Mouse (Mus musculus) testis, adult 2 months (tissue): ENCODE measurements around the gene Kazn. TPM values are rescaled to one million over a fixed set of nuclear protein-coding genes. Genes with fewer than 3 reads are reported as not detected.

ENCODE experiments used
- H3K27ac ChIP-seq: fragments of 200-500 bp; 2 replicates; pipeline ENCODE4 v1.5.1; 2012; ENCODE audit warnings: low read depth, low read length; ENCODE audit not compliant: control insufficient read depth, insufficient read depth
- H3K27me3 ChIP-seq: fragments of 200-500 bp; 2 replicates; pipeline ENCODE4 v1.6.1; 2012; ENCODE audit warnings: mild to moderate bottlenecking, low read length, moderate library complexity; ENCODE audit not compliant: control insufficient read depth, insufficient read depth
- H3K36me3 ChIP-seq: fragments of 200-500 bp; 2 replicates; pipeline ENCODE4 v1.6.1; 2012; ENCODE audit warnings: mild to moderate bottlenecking, low read length; ENCODE audit not compliant: control insufficient read depth, insufficient read depth
- H3K4me1 ChIP-seq: fragments of 200-500 bp; 2 replicates; pipeline ENCODE4 v1.6.1; 2012; ENCODE audit warnings: low read length; ENCODE audit not compliant: control insufficient read depth, insufficient read depth
- H3K4me3 ChIP-seq: fragments of 200-500 bp; 2 replicates; pipeline ENCODE4 v1.5.1; 2012; ENCODE audit warnings: low read depth, mild to moderate bottlenecking, low read length, moderate library complexity, mixed read lengths; ENCODE audit not compliant: control insufficient read depth
- CTCF ChIP-seq: fragments of 200-500 bp; IDR thresholded peaks from 2 replicates; pipeline ENCODE4 v1.5.1; 2012; ENCODE audit warnings: low read depth, mild to moderate bottlenecking, inconsistent platforms, low read length, moderate library complexity; ENCODE audit not compliant: control insufficient read depth, insufficient read depth, insufficient replicate concordance
- POLR2A ChIP-seq: fragments of 200-500 bp; IDR thresholded peaks from 2 replicates; pipeline ENCODE4 v1.6.1; 2012; ENCODE audit warnings: low read depth, mild to moderate bottlenecking, inconsistent platforms, low read length, moderate library complexity; ENCODE audit not compliant: control insufficient read depth
- polyA plus RNA-seq: library from polyadenylated mRNA; depleted of rRNA; stranded (reverse); fragments of >200 nt; gene quantifications from 2 replicates; pipeline ENCODE4 v1.2.3, GENCODE M21; 2012; rRNA removed

Gene Kazn
- polyA plus RNA-seq, 1 experiment: 9.6 TPM

- Histone ChIP-seq H3K36me3 (no peaks in the 10 kb centered on the region), H3K4me1 (peaks cover 10% of the 10 kb centered on the region), H3K27ac (no peak overlapping the region)
These were observed 184.6 kb downstream of the Kazn start for GRCm38 (mm10) chr4:142054580-142054979.

GRCm38 (mm10) chr4:142053661-142054448 lies 185.3 kb downstream of the Kazn start:
- Histone ChIP-seq H3K36me3 (no peaks in the 10 kb centered on the region), H3K4me1 (peaks cover 10% of the 10 kb centered on the region), H3K4me3 (no peak overlapping the region), H3K27me3 (no peaks in the 10 kb centered on the region), H3K27ac (no peak overlapping the region)
- TF ChIP-seq POLR2A (no peak), CTCF (no peak)

More at GRCm38 (mm10) chr4:142054580-142054979, 184.6 kb downstream of the Kazn start:
- Histone ChIP-seq H3K4me3 (no peak overlapping the region), H3K27me3 (no peaks in the 10 kb centered on the region)
- TF ChIP-seq POLR2A (no peak), CTCF (no peak)

- TF ChIP-seq CTCF (no peak), POLR2A (no peak)
- H3K36me3 ChIP-seq: no peaks in the 10 kb centered on the region
- no peak overlapping the region for H3K4me3 ChIP-seq
- peaks cover 12% of the 10 kb centered on the region for H3K4me1 ChIP-seq
- no peaks in the 10 kb centered on the region for H3K27me3 ChIP-seq
- no peak overlapping the region for H3K27ac ChIP-seq
These were observed 185.9 kb downstream of the Kazn start for GRCm38 (mm10) chr4:142053261-142053660.

GRCm38 (mm10) chr4:142052391-142053132 lies 186.6 kb downstream of the Kazn start:
- no peaks in the 10 kb centered on the region for H3K36me3 ChIP-seq
- H3K4me1 ChIP-seq: peaks cover 17% of the 10 kb centered on the region
- no peak overlapping the region for H3K4me3 ChIP-seq
- H3K27ac ChIP-seq: no peak overlapping the region
- no peaks in the 10 kb centered on the region for H3K27me3 ChIP-seq
- TF ChIP-seq POLR2A (no peak), CTCF (no peak)

Other genes with a start within 250 kb of the Kazn start
- gene Fhad1, start 224.3 kb downstream of the Kazn start, polyA plus RNA-seq: 178 and 186 TPM in 2 replicates
- 2.3 and 2.9 TPM in 2 replicates for gene Tmem51, start 155.1 kb downstream of the Kazn start, polyA plus RNA-seq